Mouse (Mus musculus) liver, embryonic 11.5 days (tissue): ENCODE measurements around the gene Gimap9. TPM values are rescaled to one million over a fixed set of nuclear protein-coding genes. Genes with fewer than 3 reads are reported as not detected.
"Not testable (repeated sequence)": the region's sequence is repeated elsewhere in the genome, so short reads cannot be mapped to it uniquely, and the experiment has no call there.

Experiments used
- ATAC-seq: fragments of 200-750 bp; cut with Nextera tagmentation; replicated peaks from 2 replicates; pipeline ENCODE4 v1.8.0; 2017; ENCODE audit warnings: moderate number of reproducible peaks, mild to moderate bottlenecking, moderate TSS enrichment, moderate library complexity; ENCODE audit not compliant: low FRiP score
- DNase-seq: peaks from one replicate; pipeline ENCODE4 v3.0.0-alpha.2; 2017; ENCODE audit warnings: low spot score
- H3K27ac ChIP-seq: fragments of 300-500 bp; sonication (generic); 2 replicates; pipeline ENCODE4 v1.5.1; 2014; ENCODE audit warnings: mild to moderate bottlenecking, low read depth, low read length, control low read depth
- H3K27me3 ChIP-seq: fragments of 300-500 bp; sonication (generic); replicated peaks from 2 replicates; pipeline ENCODE4 v1.6.1; 2014; ENCODE audit warnings: low read length, mixed read lengths; ENCODE audit not compliant: control insufficient read depth, insufficient read depth
- H3K36me3 ChIP-seq: fragments of 300-500 bp; sonication (generic); 2 replicates; pipeline ENCODE4 v1.6.1; 2014; ENCODE audit warnings: mild to moderate bottlenecking, low read length, moderate library complexity, mixed read lengths; ENCODE audit not compliant: control insufficient read depth, insufficient read depth
- H3K4me1 ChIP-seq: fragments of 300-500 bp; sonication (generic); replicated peaks from 2 replicates; pipeline ENCODE4 v1.6.1; 2014; ENCODE audit warnings: low read length, mixed read lengths; ENCODE audit not compliant: control insufficient read depth, insufficient read depth
- H3K4me2 ChIP-seq: fragments of 300-500 bp; sonication (generic); 2 replicates; pipeline ENCODE4 v1.6.1; 2014; ENCODE audit warnings: mild to moderate bottlenecking, control low read depth, moderate library complexity
- H3K4me3 ChIP-seq: fragments of 300-500 bp; sonication (generic); 2 replicates; pipeline ENCODE4 v1.5.1; 2014; ENCODE audit warnings: low read depth, low read length, control low read depth
- H3K9ac ChIP-seq: fragments of 300-500 bp; sonication (generic); 2 replicates; pipeline ENCODE4 v1.6.1; 2014; ENCODE audit warnings: low read depth, low read length, control low read depth
- H3K9me3 ChIP-seq: fragments of 300-500 bp; sonication (generic); 2 replicates; pipeline ENCODE4 v1.6.1; 2016; ENCODE audit warnings: low read length, inconsistent platforms, mixed read lengths; ENCODE audit not compliant: control insufficient read depth
- WGBS: fragments of 180-500 bp; shearing (Covaris S2); extraction: QIAGEN DNeasy Blood & Tissue Kit; methylation state at CpG from one replicate; pipeline ENCODE4 v1.1.7; 2014; 5-methylcytosine and 5-hydroxymethylcytosine counted together
- polyA plus RNA-seq: library from polyadenylated mRNA; unstranded; fragments of >200 nt; fragmentation: Nextera tagmentation; extraction: Ambion mirVana; gene quantifications from 2 replicates; pipeline ENCODE4 v1.2.1, GENCODE M21; 2014

The Gimap9 gene
- polyA plus RNA-seq, 1 experiment from 2014 or later, result 17.9 TPM

GRCm38 (mm10) chr6:48681472-48682090, 5.7 kb downstream of the Gimap9 start:
- H3K27me3 ChIP-seq, result no peaks in the 10 kb centered on the region
- WGBS, result 40% methylated on average over 3 of the region's 3 CpGs
- 0 out of 2 replicates have a peak, but pooled peaks cover 1% of the 10 kb centered on the region for H3K4me1 ChIP-seq
- H3K36me3 ChIP-seq, result 0 out of 2 replicates have a peak, but pooled peaks cover 2% of the 10 kb centered on the region
- DNase-seq, result no peak
- ATAC-seq, result no peak
- no peak overlapping the region for H3K4me2 ChIP-seq
- no peaks in the 10 kb centered on the region for H3K9me3 ChIP-seq
- no peak overlapping the region for H3K9ac ChIP-seq
- no peak overlapping the region for H3K27ac ChIP-seq
- H3K4me3 ChIP-seq, result no peak overlapping the region

GRCm38 (mm10) chr6:48682271-48682670, 6.3 kb downstream of the Gimap9 start:
- Histone ChIP-seq H3K9ac (no peak overlapping the region), H3K4me3 (no peak overlapping the region), H3K4me1 (no peaks in the 10 kb centered on the region), H3K9me3 (no peaks in the 10 kb centered on the region), H3K27me3 (no peaks in the 10 kb centered on the region), H3K27ac (no peak overlapping the region), H3K36me3 (0 out of 2 replicates have a peak, but pooled peaks cover 2% of the 10 kb centered on the region), H3K4me2 (no peak overlapping the region)
- DNase-seq (no peak), ATAC-seq (no peak)
- WGBS, result 72% methylated on average over 4 of the region's 4 CpGs

- ATAC-seq, H3K4me2 ChIP-seq, H3K9me3 ChIP-seq, H3K4me1 ChIP-seq, H3K27ac ChIP-seq, H3K36me3 ChIP-seq, H3K9ac ChIP-seq, DNase-seq, H3K4me3 ChIP-seq, H3K27me3 ChIP-seq: not testable (repeated sequence)
- 98% methylated on average over 3 of the region's 4 CpGs for WGBS
These were observed 7.4 kb downstream of the Gimap9 start for GRCm38 (mm10) chr6:48683263-48683821.

GRCm38 (mm10) chr6:48684319-48684718, 8.4 kb downstream of the Gimap9 start, which contains the start of gene Gimap4:
Gene Gimap4, plus strand, starts transcription at chr6:48684549.
- peak within 1 kb of the TSS; percentile 9; the same call in 1 of the 2 replicates for H3K4me2 ChIP-seq
- DNase-seq (no peak), ATAC-seq (no peak)
- no peaks in the 10 kb centered on the region for H3K36me3 ChIP-seq
- H3K4me3 ChIP-seq, result no peak within 1 kb of the TSS
- H3K9me3 ChIP-seq, result no peaks in the 10 kb centered on the region
- H3K9ac ChIP-seq, result no peak within 1 kb of the TSS
- no peaks in the 10 kb centered on the region for H3K4me1 ChIP-seq
- H3K27me3 ChIP-seq, result no peaks in the 10 kb centered on the region
- WGBS, result 59% methylated on average over 5 of the region's 5 CpGs
- no peak within 1 kb of the TSS for H3K27ac ChIP-seq

- Histone ChIP-seq H3K4me2 (no peak overlapping the region; the same call in 1 of the 2 replicates), H3K27ac (no peak overlapping the region), H3K4me3 (no peak overlapping the region), H3K9me3 (no peaks in the 10 kb centered on the region), H3K27me3 (no peaks in the 10 kb centered on the region), H3K36me3 (no peaks in the 10 kb centered on the region), H3K9ac (no peak overlapping the region), H3K4me1 (no peaks in the 10 kb centered on the region)
- DNase-seq (no peak), ATAC-seq (no peak)
- WGBS, result 56% methylated on average over 4 of the region's 4 CpGs
These were observed 8.9 kb downstream of the Gimap9 start for GRCm38 (mm10) chr6:48684806-48685205.

GRCm38 (mm10) chr6:48685251-48685650, 9.3 kb downstream of the Gimap9 start:
- ATAC-seq (no peak), DNase-seq (no peak)
- H3K4me3 ChIP-seq, result no peak overlapping the region
- H3K9me3 ChIP-seq, result no peaks in the 10 kb centered on the region
- no peaks in the 10 kb centered on the region for H3K27me3 ChIP-seq
- H3K4me1 ChIP-seq, result no peaks in the 10 kb centered on the region
- no peak overlapping the region for H3K27ac ChIP-seq
- no peak overlapping the region for H3K9ac ChIP-seq
- 72% methylated on average over 2 of the region's 2 CpGs for WGBS
- H3K36me3 ChIP-seq, result no peaks in the 10 kb centered on the region
- peak overlapping the region; percentile 9; the same call in 1 of the 2 replicates for H3K4me2 ChIP-seq

GRCm38 (mm10) chr6:48685694-48686665, 10.1 kb downstream of the Gimap9 start:
- no peaks in the 10 kb centered on the region for H3K9me3 ChIP-seq
- no peaks in the 10 kb centered on the region for H3K4me1 ChIP-seq
- H3K27ac ChIP-seq, result no peak overlapping the region
- no peaks in the 10 kb centered on the region for H3K36me3 ChIP-seq
- no peak for DNase-seq
- H3K4me2 ChIP-seq, result no peak overlapping the region
- no peak overlapping the region for H3K9ac ChIP-seq
- no peaks in the 10 kb centered on the region for H3K27me3 ChIP-seq
- no peak for ATAC-seq
- 63% methylated on average over 7 of the region's 7 CpGs for WGBS
- no peak overlapping the region for H3K4me3 ChIP-seq

- Histone ChIP-seq H3K36me3 (no peaks in the 10 kb centered on the region), H3K4me1 (no peaks in the 10 kb centered on the region), H3K4me3 (no peak overlapping the region), H3K27ac (no peak overlapping the region), H3K9ac (no peak overlapping the region), H3K9me3 (no peaks in the 10 kb centered on the region), H3K4me2 (no peak overlapping the region; the same call in 1 of the 2 replicates), H3K27me3 (no peaks in the 10 kb centered on the region)
- DNase-seq (no peak), ATAC-seq (no peak)
- 58% methylated on average over 2 of the region's 2 CpGs for WGBS
These were observed 11.1 kb downstream of the Gimap9 start for GRCm38 (mm10) chr6:48687077-48687476.
